Mouse (Mus musculus) skeletal muscle tissue, postnatal 0 days (tissue): ENCODE data around the gene Gm2004. TPM values are rescaled to one million over a fixed set of nuclear protein-coding genes. Genes with fewer than 3 reads are reported as not detected.

Source experiments
- polyA plus RNA-seq: library from polyadenylated mRNA; unstranded; fragments of >200 nt; fragmentation: Nextera tagmentation; extraction: Ambion mirVana; gene quantifications from 2 replicates; pipeline ENCODE4 v1.2.1, GENCODE M21; 2015

Gene Gm2004
- 0.31 and 0.35 TPM in 2 replicates for polyA plus RNA-seq

GRCm38 (mm10) chr2:176149725-176150124 is at the start of gene Gm2004:
Gene Gm2004, minus strand, starts transcription at chr2:176149825.

Other genes with a start within 250 kb of the Gm2004 start
- gene Zfp966, start 218.7 kb downstream of the Gm2004 start, polyA plus RNA-seq = 0.88 and 1.1 TPM in 2 replicates
- 11.7 and 13.3 TPM in 2 replicates for gene Gm2026, start 184.5 kb downstream of the Gm2004 start, polyA plus RNA-seq
- 4.4 and 6.2 TPM in 2 replicates for gene 2210418O10Rik, start 76.7 kb upstream of the Gm2004 start, polyA plus RNA-seq
- not detected in 2 replicates for gene Gm11009, start 169.7 kb upstream of the Gm2004 start, polyA plus RNA-seq